Mouse (Mus musculus): ENCODE measurements at regions not wholly inside any gene's neighbourhood (a gene's known extent, or its start where the extent isn't known, plus 50 kb on each side); places are given as distances from the start of the nearest gene placed in this dataset.

DNA sequence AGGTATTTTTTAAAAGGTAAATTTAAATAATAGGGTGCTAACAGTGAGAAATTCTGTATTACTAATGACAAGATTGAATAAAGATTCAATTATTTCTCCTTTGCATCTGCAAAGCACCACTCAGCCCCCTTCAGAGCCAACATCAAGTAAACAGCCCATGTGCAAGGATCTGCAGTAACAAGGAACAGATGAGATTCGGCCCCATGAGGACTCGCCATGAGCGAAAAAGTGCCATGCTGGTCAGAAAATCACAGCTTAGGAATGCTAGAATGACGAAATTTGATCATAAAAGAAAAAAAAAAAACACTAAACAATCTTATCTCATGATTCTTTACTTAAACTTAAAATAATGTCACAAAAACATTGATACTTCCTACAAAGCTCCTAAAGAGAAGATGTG is 245.5 kb upstream of the Speer4f2 start:
- no peak for TF ChIP-seq POLR2A (IDR thresholded peaks at IDR 0.05; ENCODE audit: low read depth, low read length)
- TF ChIP-seq CTCF (conservative IDR thresholded peaks at IDR 0.05; ENCODE audit: insufficient read depth, insufficient read length, low read depth, low read length): no peak
